Mouse (Mus musculus) hindbrain, embryonic 11.5 days (tissue): ENCODE measurements around the gene Smtn. TPM values are rescaled to one million over a fixed set of nuclear protein-coding genes. Genes with fewer than 3 reads are reported as not detected.
A peak's percentile ranks its signal among the peaks of the same experiment; 100 is the strongest.

Experiments
- ATAC-seq: fragments of 200-750 bp; cut with Nextera tagmentation; 2 replicates; pipeline ENCODE4 v1.8.0; 2017; ENCODE audit warnings: mild to moderate bottlenecking, moderate TSS enrichment, moderate library complexity; ENCODE audit not compliant: low FRiP score
- DNase-seq: peaks from one replicate; pipeline ENCODE4 v3.0.0-alpha.2; 2015; ENCODE audit warnings: low spot score
- H3K27ac ChIP-seq: fragments of 300-500 bp; sonication (generic); 2 replicates; pipeline ENCODE4 v1.5.1; 2014; ENCODE audit warnings: mild to moderate bottlenecking, low read depth, low read length
- H3K27me3 ChIP-seq: fragments of 300-500 bp; sonication (generic); 2 replicates; pipeline ENCODE4 v1.6.1; 2014; ENCODE audit warnings: mild to moderate bottlenecking, low read length, moderate library complexity, mixed read lengths; ENCODE audit not compliant: control insufficient read depth, insufficient read depth
- H3K36me3 ChIP-seq: fragments of 300-500 bp; sonication (generic); 2 replicates; pipeline ENCODE4 v1.6.1; 2014; ENCODE audit warnings: mild to moderate bottlenecking, low read length, moderate library complexity, mixed read lengths; ENCODE audit not compliant: control insufficient read depth, insufficient read depth
- H3K4me1 ChIP-seq: fragments of 300-500 bp; sonication (generic); replicated peaks from 2 replicates; pipeline ENCODE4 v1.6.1; 2014; ENCODE audit warnings: low read length, mixed read lengths; ENCODE audit not compliant: control insufficient read depth, insufficient read depth
- H3K4me2 ChIP-seq: fragments of 300-500 bp; sonication (generic); replicated peaks from 2 replicates; pipeline ENCODE4 v1.6.1; 2014; ENCODE audit warnings: mild to moderate bottlenecking, low read depth, low read length
- H3K4me3 ChIP-seq: fragments of 300-500 bp; sonication (generic); 2 replicates; pipeline ENCODE4 v1.5.1; 2014; ENCODE audit warnings: low read depth, low read length
- H3K9ac ChIP-seq: fragments of 300-500 bp; sonication (generic); 2 replicates; pipeline ENCODE4 v1.6.1; 2014; ENCODE audit warnings: low read depth, low read length
- H3K9me3 ChIP-seq: fragments of 300-500 bp; sonication (generic); 2 replicates; pipeline ENCODE4 v1.6.1; 2016; ENCODE audit warnings: low read length; ENCODE audit not compliant: control insufficient read depth
- WGBS: fragments of 180-500 bp; shearing (Covaris S2); extraction: QIAGEN DNeasy Blood & Tissue Kit; methylation state at CpG from one replicate; pipeline ENCODE4 v1.1.7; 2014; 5-methylcytosine and 5-hydroxymethylcytosine counted together
- polyA plus RNA-seq: library from polyadenylated mRNA; unstranded; fragments of >200 nt; fragmentation: Nextera tagmentation; extraction: Ambion mirVana; gene quantifications from 2 replicates; pipeline ENCODE4 v1.2.1, GENCODE M21; 2014

The Smtn gene
- polyA plus RNA-seq, 1 experiment from 2014 or later, result 27.0 TPM

GRCm38 (mm10) chr11:3497296-3497695 lies 43.1 kb downstream of the Smtn start:
- H3K9ac ChIP-seq, result no peak overlapping the region
- no peak overlapping the region for H3K4me3 ChIP-seq
- H3K4me2 ChIP-seq, result no peak overlapping the region
- H3K4me1 ChIP-seq, result no peaks in the 10 kb centered on the region
- no peak overlapping the region for H3K27ac ChIP-seq
- WGBS, result 81% methylated on average over 1 of the region's 1 CpGs
- no peaks in the 10 kb centered on the region for H3K9me3 ChIP-seq
- ATAC-seq (no peak), DNase-seq (no peak)
- H3K36me3 ChIP-seq, result no peaks in the 10 kb centered on the region
- no peaks in the 10 kb centered on the region for H3K27me3 ChIP-seq

GRCm38 (mm10) chr11:3496756-3497155 lies 43.7 kb downstream of the Smtn start:
- no peak overlapping the region for H3K27ac ChIP-seq
- H3K4me1 ChIP-seq, result no peaks in the 10 kb centered on the region
- no peak for DNase-seq
- no peaks in the 10 kb centered on the region for H3K9me3 ChIP-seq
- no peaks in the 10 kb centered on the region for H3K36me3 ChIP-seq
- no peak overlapping the region for H3K4me3 ChIP-seq
- no peak for ATAC-seq
- H3K27me3 ChIP-seq, result no peaks in the 10 kb centered on the region
- no peak overlapping the region for H3K4me2 ChIP-seq
- H3K9ac ChIP-seq, result no peak overlapping the region
- WGBS, result 52% methylated on average over 5 of the region's 5 CpGs

DNA sequence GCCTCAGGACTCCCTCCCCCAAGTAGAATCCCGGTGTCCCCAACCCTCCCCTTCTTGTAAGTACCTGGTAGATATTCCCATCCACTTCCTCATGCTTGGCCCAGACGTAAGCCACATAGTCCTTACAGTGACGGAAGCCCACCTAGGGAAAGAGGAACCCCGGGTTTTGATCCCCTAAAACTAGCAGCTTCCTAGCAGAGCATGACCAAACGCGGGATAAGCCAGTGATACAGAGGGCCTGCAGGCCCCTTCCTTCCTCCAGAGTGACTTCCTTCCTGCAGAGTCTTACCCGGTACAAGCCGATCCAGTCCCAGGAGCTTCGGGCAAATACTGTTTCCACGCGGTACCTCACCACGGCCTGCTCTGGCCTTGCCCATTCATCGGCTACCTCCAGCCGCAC lies 44.9 kb downstream of the Smtn start:
- H3K4me3 ChIP-seq, result no peak overlapping the region
- no peak overlapping the region for H3K27ac ChIP-seq
- H3K4me1 ChIP-seq, result no peaks in the 10 kb centered on the region
- 94% methylated on average over 14 of the region's 14 CpGs for WGBS
- DNase-seq (no peak), ATAC-seq (no peak)
- H3K36me3 ChIP-seq, result no peaks in the 10 kb centered on the region
- no peak overlapping the region for H3K9ac ChIP-seq
- no peaks in the 10 kb centered on the region for H3K9me3 ChIP-seq
- no peak overlapping the region for H3K4me2 ChIP-seq
- H3K27me3 ChIP-seq, result no peaks in the 10 kb centered on the region

DNA sequence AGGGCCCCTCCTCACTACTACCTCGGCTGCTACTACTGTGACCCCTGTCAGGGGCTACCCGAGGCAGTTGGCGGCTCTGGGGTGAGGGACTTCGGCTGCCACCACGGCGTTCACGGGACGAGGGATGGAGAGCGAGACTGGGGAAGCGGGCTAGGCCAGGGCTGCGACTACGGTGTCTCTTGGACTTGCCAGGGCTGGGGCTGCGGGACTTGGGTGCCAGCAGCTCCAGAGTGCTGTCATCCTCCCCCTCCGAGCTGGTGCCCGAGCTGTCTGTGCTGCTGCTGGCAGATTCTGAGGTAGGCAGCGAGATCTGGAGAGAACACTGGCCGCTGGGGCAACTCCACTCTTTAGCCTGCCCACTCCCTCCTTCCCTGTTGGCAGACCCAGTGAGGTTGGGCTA lies 45.6 kb downstream of the Smtn start:
- ATAC-seq (no peak), DNase-seq (no peak)
- no peak overlapping the region for H3K4me3 ChIP-seq
- H3K36me3 ChIP-seq, result no peaks in the 10 kb centered on the region
- no peak overlapping the region for H3K9ac ChIP-seq
- WGBS, result 80% methylated on average over 17 of the region's 17 CpGs
- no peak overlapping the region for H3K4me2 ChIP-seq
- H3K4me1 ChIP-seq, result no peaks in the 10 kb centered on the region
- H3K27me3 ChIP-seq, result no peaks in the 10 kb centered on the region
- H3K9me3 ChIP-seq, result no peaks in the 10 kb centered on the region
- H3K27ac ChIP-seq, result no peak overlapping the region

DNA sequence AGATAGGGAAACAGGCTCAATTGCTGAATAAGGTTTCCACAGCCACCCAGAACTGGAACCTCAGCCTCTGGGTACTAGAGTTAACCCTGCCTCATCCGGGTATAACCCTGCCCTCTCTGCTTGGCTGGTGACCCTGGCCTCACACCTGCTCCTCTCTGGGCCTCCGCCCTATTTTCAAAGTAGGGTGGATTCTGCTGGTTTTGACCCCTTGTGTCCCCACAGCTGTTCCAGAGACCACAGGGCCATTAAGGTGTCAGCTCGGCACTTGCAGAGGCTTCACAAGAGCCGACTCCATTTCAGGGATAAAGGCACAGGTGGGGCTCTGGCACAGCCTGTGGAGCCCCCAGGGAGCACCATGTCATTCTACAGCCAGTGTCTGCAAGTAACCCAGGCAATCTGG lies 47.7 kb downstream of the Smtn start:
- H3K4me2 ChIP-seq, result no peak overlapping the region
- no peak overlapping the region for H3K27ac ChIP-seq
- no peaks in the 10 kb centered on the region for H3K9me3 ChIP-seq
- H3K4me3 ChIP-seq, result no peak overlapping the region
- ATAC-seq (no peak), DNase-seq (no peak)
- no peaks in the 10 kb centered on the region for H3K36me3 ChIP-seq
- no peak overlapping the region for H3K9ac ChIP-seq
- no peaks in the 10 kb centered on the region for H3K27me3 ChIP-seq
- H3K4me1 ChIP-seq, result no peaks in the 10 kb centered on the region
- WGBS, result 80% methylated on average over 4 of the region's 4 CpGs

DNA sequence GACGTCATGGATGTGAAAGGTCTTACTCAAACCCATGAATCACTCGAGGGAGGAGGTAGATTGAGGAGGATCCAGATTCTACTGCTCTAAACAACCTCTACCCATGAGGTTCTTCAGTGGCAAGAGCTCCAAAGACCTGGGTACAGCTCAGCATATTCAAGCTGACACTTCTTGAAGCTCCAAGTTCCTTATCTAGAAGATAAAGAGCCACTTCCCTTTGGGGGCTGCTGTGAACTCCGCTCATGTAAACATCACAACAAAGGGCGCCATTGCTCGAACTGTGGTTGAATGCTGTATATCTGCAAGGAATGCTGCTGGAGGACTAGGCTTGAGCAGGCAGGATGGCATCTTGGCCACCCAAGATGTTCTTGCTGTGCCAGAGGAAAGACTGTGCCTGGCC lies 51.4 kb downstream of the Smtn start:
- ATAC-seq, result no peak
- 82% methylated on average over 5 of the region's 5 CpGs for WGBS
- H3K27me3 ChIP-seq, result no peaks in the 10 kb centered on the region

GRCm38 (mm10) chr11:3487952-3488570 lies 52.4 kb downstream of the Smtn start, which contains the start of gene Pla2g3:
Gene Pla2g3 (plus strand): TSS chr11:3488284.
- no peak within 1 kb of the TSS for H3K9ac ChIP-seq
- 27% methylated on average over 11 of the region's 11 CpGs for WGBS
- H3K27me3 ChIP-seq, result no peaks in the 10 kb centered on the region
- H3K4me1 ChIP-seq, result no peaks in the 10 kb centered on the region
- no peaks in the 10 kb centered on the region for H3K36me3 ChIP-seq
- no peak within 1 kb of the TSS for H3K4me3 ChIP-seq
- H3K4me2 ChIP-seq, result no peak within 1 kb of the TSS
- H3K9me3 ChIP-seq, result no peaks in the 10 kb centered on the region
- ATAC-seq (no peak), DNase-seq (peak; percentile 5)
- H3K27ac ChIP-seq, result no peak within 1 kb of the TSS

More for the DNA sequence above, 51.4 kb downstream of the Smtn start:
- no peak overlapping the region for H3K27ac ChIP-seq
- H3K4me2 ChIP-seq, result no peak overlapping the region
- no peaks in the 10 kb centered on the region for H3K36me3 ChIP-seq
- H3K4me3 ChIP-seq, result no peak overlapping the region
- DNase-seq, result no peak
- no peaks in the 10 kb centered on the region for H3K9me3 ChIP-seq
- H3K9ac ChIP-seq, result no peak overlapping the region
- H3K4me1 ChIP-seq, result no peaks in the 10 kb centered on the region

GRCm38 (mm10) chr11:3486349-3486748 lies 54.1 kb downstream of the Smtn start:
- no peaks in the 10 kb centered on the region for H3K9me3 ChIP-seq
- H3K4me3 ChIP-seq, result no peak overlapping the region
- DNase-seq, result no peak
- no peaks in the 10 kb centered on the region for H3K27me3 ChIP-seq
- H3K36me3 ChIP-seq, result no peaks in the 10 kb centered on the region
- H3K4me2 ChIP-seq, result no peak overlapping the region
- WGBS, result 72% methylated on average over 7 of the region's 7 CpGs
- no peaks in the 10 kb centered on the region for H3K4me1 ChIP-seq
- H3K27ac ChIP-seq, result no peak overlapping the region
- H3K9ac ChIP-seq, result no peak overlapping the region
- ATAC-seq, result no peak

DNA sequence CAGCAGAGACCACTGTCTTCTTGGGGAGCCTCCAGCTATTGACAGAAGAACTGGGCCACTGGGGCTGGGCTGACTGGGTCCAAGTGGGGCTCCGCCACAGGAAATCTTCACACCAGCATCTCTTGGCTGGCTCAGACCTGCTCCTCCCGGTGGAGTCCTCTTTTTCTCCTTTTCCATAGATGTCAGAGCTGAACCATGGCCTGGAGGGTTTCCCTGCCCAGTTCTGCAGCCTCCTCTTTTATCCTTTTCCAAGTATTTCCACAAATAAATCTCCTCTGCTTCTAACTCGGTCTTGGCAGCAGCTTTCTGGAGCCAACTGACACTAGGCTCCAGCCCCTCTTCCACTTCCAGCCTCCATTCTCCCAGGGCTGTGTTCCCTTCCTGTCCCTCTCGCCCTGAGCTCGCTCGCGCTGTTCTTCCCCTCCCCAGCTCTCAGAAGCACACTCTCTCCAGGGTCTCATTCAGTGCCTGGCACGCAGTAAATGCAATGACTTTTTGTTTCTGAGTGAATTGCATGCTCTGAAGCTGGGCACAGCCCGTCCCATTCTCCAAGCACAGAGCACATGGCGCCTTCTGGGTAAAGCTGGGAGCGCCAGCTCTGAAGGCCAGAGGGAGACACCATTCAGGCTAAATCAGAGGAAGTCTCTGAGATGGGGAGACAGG lies 56.3 kb downstream of the Smtn start:
- H3K9me3 ChIP-seq, result no peaks in the 10 kb centered on the region
- H3K9ac ChIP-seq, result no peak overlapping the region
- H3K36me3 ChIP-seq, result no peaks in the 10 kb centered on the region
- no peaks in the 10 kb centered on the region for H3K27me3 ChIP-seq
- H3K4me2 ChIP-seq, result no peak overlapping the region
- 72% methylated on average over 11 of the region's 11 CpGs for WGBS
- DNase-seq (no peak), ATAC-seq (no peak)
- H3K4me1 ChIP-seq, result no peaks in the 10 kb centered on the region
- no peak overlapping the region for H3K27ac ChIP-seq
- H3K4me3 ChIP-seq, result no peak overlapping the region
